Mouse (Mus musculus) heart, adult 2 months (tissue): ENCODE results near the gene 1700025G04Rik.

Experiments
- CTCF ChIP-seq: fragments of 200-600 bp; IDR thresholded peaks from 2 replicates; pipeline ENCODE4 v1.8.1; 2022; ENCODE audit warnings: antibody characterized with exemption, mild to moderate bottlenecking, moderate library complexity
- EP300 ChIP-seq: fragments of 200-500 bp; IDR thresholded peaks from 2 replicates; pipeline ENCODE4 v1.6.1; 2011; ENCODE audit warnings: low read depth, low read length, control low read depth; ENCODE audit not compliant: insufficient read depth
- POLR2A ChIP-seq: fragments of 200-500 bp; IDR thresholded peaks from 2 replicates; pipeline ENCODE4 v1.6.1; 2011; ENCODE audit warnings: mild to moderate bottlenecking, low read depth, low read length, control low read depth; ENCODE audit not compliant: insufficient read depth

GRCm38 (mm10) chr1:152020812-152021211 is 69.1 kb downstream of the 1700025G04Rik start:
- no peak for TF ChIP-seq CTCF
- TF ChIP-seq EP300 = no peak
- no peak for TF ChIP-seq POLR2A
